Comparison of ENCODE assay signal across 1 mouse cellular context in genomic region chr4:155563400-155564231, GRCm38 (mm10).
TF ChIP-seq lines count a peak whose summit lies in the region.

No protein-coding gene starts in this region.

TF ChIP-seq in MEL, 35 proteins besides CTCF, POLR2A, EP300 and RAD21 (continued from another document):
- peak; percentile 13 for TF ChIP-seq ELF1 (IDR thresholded peaks at IDR 0.05; ENCODE audit: low read depth, low read length)
- TF ChIP-seq MAZ (IDR thresholded peaks at IDR 0.05; ENCODE audit: low read depth, low read length), result peak; percentile 66
- peak; percentile 70; the same call in 1 of the 2 replicates for TF ChIP-seq MYC (IDR thresholded peaks at IDR 0.05; ENCODE audit: low read depth, low read length)
- no peak for TF ChIP-seq GATA1 (IDR thresholded peaks at IDR 0.05; ENCODE audit: low read depth, low read length)
- TF ChIP-seq ZC3H11A (IDR thresholded peaks at IDR 0.05; ENCODE audit: low read depth, low read length), result no peak
- no peak for TF ChIP-seq MYB (IDR thresholded peaks at IDR 0.05; ENCODE audit: low read depth, low read length)
- TF ChIP-seq SMC3 (IDR thresholded peaks at IDR 0.05; ENCODE audit: low read depth, low read length), result no peak
- TF ChIP-seq CHD2 (IDR thresholded peaks at IDR 0.05; ENCODE audit: low read length), result no peak
- TF ChIP-seq CHD1 (IDR thresholded peaks at IDR 0.05; ENCODE audit: low read depth, low read length), result no peak
- TF ChIP-seq ZNF384 (IDR thresholded peaks at IDR 0.05; ENCODE audit: low read depth, low read length), result no peak
- peak; percentile 89 for TF ChIP-seq MAX (IDR thresholded peaks at IDR 0.05; ENCODE audit: low read length)
- TF ChIP-seq TCF12 (IDR thresholded peaks at IDR 0.05; ENCODE audit: low read depth, low read length), result 0 out of 2 replicates have a peak, but pooled peaks have one; percentile 51
- TF ChIP-seq TBP (IDR thresholded peaks at IDR 0.05; ENCODE audit: low read depth, low read length), result no peak
